Mouse (Mus musculus) megakaryocyte, embryonic 14.5 days (primary cell): ENCODE data around the gene Ntpcr. TPM values are rescaled to one million over a fixed set of nuclear protein-coding genes. Genes with fewer than 3 reads are reported as not detected.

Source experiments
- H3K27me3 ChIP-seq: replicated peaks from 2 replicates; pipeline ENCODE3; 2012; ENCODE audit warnings: inconsistent platforms
- H3K36me3 ChIP-seq: replicated peaks from 2 replicates; pipeline ENCODE3; 2012; ENCODE audit warnings: low read length, inconsistent platforms, mixed read lengths
- H3K4me1 ChIP-seq: 2 replicates; pipeline ENCODE4 v1.6.1; 2012; ENCODE audit warnings: inconsistent platforms
- H3K4me3 ChIP-seq: replicated peaks from 2 replicates; pipeline ENCODE3; 2012; ENCODE audit warnings: moderate library complexity, mild to moderate bottlenecking, inconsistent platforms
- H3K9me3 ChIP-seq: 2 replicates; pipeline ENCODE4 v1.6.1; 2012; ENCODE audit warnings: inconsistent platforms
- FLI1 ChIP-seq: IDR thresholded peaks from 2 replicates; pipeline ENCODE4 v1.6.1; 2012; ENCODE audit warnings: low read length, inconsistent platforms, mixed read lengths
- GATA1 ChIP-seq: IDR thresholded peaks from 3 replicates; pipeline ENCODE4 v1.6.1; 2012; ENCODE audit warnings: mixed read lengths, low read length, inconsistent platforms, borderline replicate concordance
- polyA plus RNA-seq: library from polyadenylated mRNA; stranded (reverse); fragments of >175 nt; gene quantifications from 2 replicates; pipeline ENCODE4 v1.2.3, GENCODE M21; 2012; ENCODE audit warnings: low replicate concordance; ENCODE audit not compliant: insufficient read depth

Ntpcr gene
- polyA plus RNA-seq, 1 experiment = 15.5 TPM

GRCm38 (mm10) chr8:125792816-125793455 is 63.2 kb downstream of the Ntpcr start:
- Histone ChIP-seq H3K4me3 (no peak overlapping the region), H3K36me3 (no peaks in the 10 kb centered on the region), H3K9me3 (peaks cover 67% of the 10 kb centered on the region), H3K27me3 (peaks cover 3% of the 10 kb centered on the region), H3K4me1 (no peaks in the 10 kb centered on the region; the same call in 1 of the 2 replicates)
- TF ChIP-seq FLI1 (no peak), GATA1 (no peak)

GRCm38 (mm10) chr8:125795341-125795740 is 65.6 kb downstream of the Ntpcr start:
- Histone ChIP-seq H3K9me3 (peaks cover 70% of the 10 kb centered on the region), H3K27me3 (peaks cover 3% of the 10 kb centered on the region), H3K4me3 (no peak overlapping the region), H3K4me1 (no peaks in the 10 kb centered on the region; the same call in 1 of the 2 replicates), H3K36me3 (no peaks in the 10 kb centered on the region)
- no peak for TF ChIP-seq GATA1
- no peak for TF ChIP-seq FLI1

- no peak overlapping the region for H3K4me3 ChIP-seq
- H3K27me3 ChIP-seq = peaks cover 2% of the 10 kb centered on the region
- no peaks in the 10 kb centered on the region; the same call in 1 of the 2 replicates for H3K4me1 ChIP-seq
- TF ChIP-seq FLI1 = no peak
- no peak for TF ChIP-seq GATA1
- H3K9me3 ChIP-seq = peaks cover 63% of the 10 kb centered on the region
- H3K36me3 ChIP-seq = no peaks in the 10 kb centered on the region
Measured at GRCm38 (mm10) chr8:125796970-125797369, 67.2 kb downstream of the Ntpcr start.

Other genes with a start within 250 kb of the Ntpcr start
- gene Sipa1l2, start 160.2 kb upstream of the Ntpcr start, polyA plus RNA-seq = 0.40 and 0.78 TPM in 2 replicates
- 0.47 TPM in 1 of 2 replicates, not detected in the other for gene Map10, start 60.1 kb upstream of the Ntpcr start, polyA plus RNA-seq
- gene Pcnx2, start 168.4 kb downstream of the Ntpcr start, polyA plus RNA-seq = not detected in 2 replicates
- not detected in 2 replicates for gene Map3k21, start 180.5 kb downstream of the Ntpcr start, polyA plus RNA-seq